Mouse (Mus musculus) cerebellum, adult 9-11 months (tissue): ENCODE measurements around the gene Naaladl1.
"Not testable (repeated sequence)": the region's sequence is repeated elsewhere in the genome, so short reads cannot be mapped to it uniquely, and the experiment has no call there.

Experiments used
- DNase-seq: peaks from one replicate; pipeline ENCODE4 v3.0.0; 2022

The Naaladl1 gene

DNA sequence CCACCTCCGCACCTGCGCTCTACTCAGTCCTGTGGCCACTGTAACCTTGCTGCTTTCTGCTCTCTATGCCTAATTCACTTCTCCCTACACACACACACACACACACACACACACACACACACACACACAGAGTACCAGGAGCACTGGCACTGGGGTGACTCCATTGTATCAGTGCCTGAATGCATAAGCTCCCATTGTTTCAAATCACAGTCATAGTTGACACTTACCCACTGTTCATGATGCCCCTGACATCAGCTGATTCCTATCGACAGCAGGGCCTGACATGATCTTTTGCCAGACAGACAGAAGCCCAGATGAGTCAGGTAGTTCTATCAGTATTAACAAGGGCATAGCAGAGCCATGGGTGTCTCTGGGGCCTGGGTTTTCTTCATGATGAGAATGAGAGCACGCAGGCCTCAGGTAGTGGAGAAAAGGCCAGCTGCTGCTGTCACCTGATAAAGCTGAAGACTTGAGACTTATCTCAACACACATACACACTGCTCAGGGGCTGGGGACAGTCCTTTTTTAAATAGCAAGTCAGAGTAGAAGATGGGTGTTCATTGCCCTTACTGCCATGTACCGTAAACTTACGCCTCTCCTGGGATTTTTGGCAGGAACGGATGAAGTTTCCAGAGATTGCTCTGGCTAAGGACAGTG, 26.7 kb downstream of the Naaladl1 start:
- DNase-seq, result no peak

DNA sequence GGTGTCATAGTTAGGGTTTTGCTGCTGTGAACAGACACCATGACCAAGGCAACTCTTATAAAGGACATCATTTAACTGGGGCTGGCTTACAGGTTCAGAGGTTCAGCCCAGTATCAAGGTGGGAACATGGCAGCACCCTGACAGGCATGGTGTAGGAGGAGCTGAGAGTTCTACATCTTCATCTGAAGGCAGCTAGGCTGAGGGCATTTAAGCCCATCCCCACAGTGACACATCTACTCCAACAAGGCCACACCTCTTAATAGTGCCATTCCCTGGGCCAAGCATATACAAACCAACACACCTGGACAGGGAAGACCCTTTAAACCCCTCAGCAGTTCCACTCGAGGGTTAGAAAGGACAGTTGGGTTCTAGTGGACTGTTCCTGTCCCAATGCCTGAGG, 27.6 kb downstream of the Naaladl1 start:
- not testable (repeated sequence) for DNase-seq

DNA sequence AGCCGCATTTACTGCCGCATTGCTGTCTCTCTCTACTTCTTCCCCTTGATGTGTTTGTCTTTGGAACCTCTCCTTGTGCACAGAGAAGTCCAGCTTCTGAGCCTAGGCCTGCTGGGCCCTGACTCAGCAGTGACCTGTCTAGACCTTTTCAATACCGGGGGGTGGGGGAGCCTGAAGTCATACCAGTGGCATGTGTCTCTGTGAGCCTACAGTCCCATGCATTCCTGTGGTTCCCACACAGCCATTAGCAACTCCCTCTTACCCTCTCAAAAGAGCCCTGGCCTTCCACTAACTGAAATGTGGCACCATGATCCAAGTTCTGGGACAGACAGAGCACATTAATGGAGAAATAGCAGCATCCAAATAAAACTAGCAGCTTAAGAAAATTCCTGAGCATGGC, 30.8 kb downstream of the Naaladl1 start:
- no peak for DNase-seq

DNA sequence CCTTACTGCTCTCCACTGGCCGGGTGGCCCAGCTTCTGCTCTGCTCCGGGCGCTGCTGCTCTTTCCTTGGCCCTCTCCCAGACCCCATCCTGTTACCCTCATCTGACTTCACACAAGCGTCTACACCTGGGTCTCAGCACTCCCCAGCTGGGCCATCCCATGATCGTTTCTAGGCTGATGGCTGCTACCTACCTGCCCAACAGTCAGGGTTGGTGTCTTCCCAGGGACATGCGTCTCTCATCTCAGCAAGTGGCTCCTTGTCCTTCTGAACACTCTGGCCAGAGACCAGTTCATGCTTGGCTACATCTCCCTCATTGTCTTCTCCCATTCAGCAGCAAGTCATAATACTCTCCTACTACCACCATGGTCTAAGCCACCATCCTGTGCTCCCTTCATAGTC, 34.1 kb downstream of the Naaladl1 start:
- peak; percentile 72 for DNase-seq

DNA sequence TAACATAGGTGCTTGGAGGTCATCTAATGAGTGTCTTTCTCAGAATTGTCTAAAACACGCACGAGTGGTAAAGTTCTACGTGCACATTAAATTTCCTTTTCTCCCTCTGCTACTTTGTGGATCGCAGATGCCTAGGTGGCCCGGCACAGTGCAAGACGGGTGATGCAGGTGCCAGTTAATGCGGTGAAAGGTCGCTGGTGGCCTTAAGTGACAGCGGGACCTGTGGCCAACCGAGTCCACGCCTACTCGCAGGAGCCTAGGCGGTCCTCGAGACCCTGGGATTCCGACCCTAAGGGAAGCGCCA, 34.7 kb downstream of the Naaladl1 start:
- no peak for DNase-seq

DNA sequence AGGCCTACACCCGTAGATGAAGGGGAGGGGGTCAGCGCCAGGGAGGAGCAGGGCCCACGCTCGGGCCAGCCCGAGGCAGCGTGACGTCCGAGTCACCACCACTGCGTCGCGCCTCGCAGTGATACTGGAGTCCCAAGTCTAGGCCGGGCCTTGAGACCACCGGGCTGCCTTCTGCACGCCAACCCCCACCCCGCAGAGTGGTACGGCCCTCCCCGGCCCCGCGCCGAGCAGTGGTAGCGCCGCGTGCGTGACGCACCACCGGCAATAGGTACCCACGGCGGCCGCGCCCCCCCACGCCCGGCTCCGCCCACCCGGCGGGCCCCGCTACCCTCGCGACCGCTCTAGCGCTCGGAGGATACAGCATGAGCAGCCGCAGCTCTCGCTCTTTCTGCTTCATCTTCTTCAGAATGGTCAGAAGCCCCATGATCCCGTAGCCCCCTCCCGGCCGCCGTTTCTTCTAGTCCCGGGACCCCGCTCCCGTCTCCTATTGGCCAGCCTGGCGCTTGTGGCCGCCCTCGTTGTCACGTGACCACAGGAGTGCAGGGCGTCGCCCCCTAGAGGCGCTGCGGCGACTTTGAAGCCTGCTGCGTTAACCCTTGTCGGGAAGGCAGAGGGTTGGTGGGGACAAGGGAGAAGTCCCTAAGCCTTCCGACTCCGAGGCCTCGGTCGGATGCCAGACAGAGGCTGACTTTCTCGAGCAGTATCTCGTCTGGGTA, 35.3 kb downstream of the Naaladl1 start, which contains the start of gene Batf2:
Batf2 (plus strand) TSS at position 306 of the 716 bp plus-strand sequence.
- peak; percentile 94 for DNase-seq

DNA sequence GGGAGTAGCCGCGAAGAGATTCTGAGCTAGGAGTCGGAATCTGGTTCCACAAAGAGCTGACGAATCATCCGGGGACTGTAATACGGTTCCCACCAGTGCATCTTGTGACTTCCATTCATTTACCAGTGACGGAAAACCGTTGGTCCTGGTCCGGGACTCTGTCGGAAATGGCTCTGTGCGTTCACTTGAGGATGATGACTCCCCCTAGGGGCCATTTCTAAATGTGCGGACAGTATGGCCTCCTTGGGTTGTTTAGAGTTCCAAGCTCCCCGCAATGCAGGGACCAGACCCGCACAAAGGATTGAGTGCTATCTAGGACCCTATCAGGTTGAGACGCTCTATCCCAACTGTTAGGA, 35.8 kb downstream of the Naaladl1 start, which contains the start of gene Arl2:
Arl2 (minus strand) TSS at position 155 of the 356 bp plus-strand sequence.
- DNase-seq, result peak; percentile 88

DNA sequence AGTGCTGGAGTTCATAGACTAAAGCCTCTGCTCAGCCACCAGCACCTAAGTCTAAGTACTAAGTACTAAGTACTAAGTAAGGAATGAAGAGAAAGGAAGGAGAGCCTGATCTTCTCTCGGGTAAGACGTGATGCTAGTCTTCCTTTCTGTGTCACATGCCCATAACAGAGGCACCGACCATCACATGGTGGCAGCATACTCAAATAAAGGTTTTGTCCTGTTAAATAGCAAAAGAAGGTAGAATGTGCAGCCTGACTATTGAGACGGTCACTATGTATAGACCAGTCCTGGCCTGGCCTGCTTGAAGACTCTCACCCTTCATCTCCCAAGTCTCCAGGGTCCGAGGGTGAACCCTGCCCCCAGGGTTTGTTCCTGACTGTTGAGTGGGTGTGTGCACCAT, 39.3 kb downstream of the Naaladl1 start:
- no peak for DNase-seq

DNA sequence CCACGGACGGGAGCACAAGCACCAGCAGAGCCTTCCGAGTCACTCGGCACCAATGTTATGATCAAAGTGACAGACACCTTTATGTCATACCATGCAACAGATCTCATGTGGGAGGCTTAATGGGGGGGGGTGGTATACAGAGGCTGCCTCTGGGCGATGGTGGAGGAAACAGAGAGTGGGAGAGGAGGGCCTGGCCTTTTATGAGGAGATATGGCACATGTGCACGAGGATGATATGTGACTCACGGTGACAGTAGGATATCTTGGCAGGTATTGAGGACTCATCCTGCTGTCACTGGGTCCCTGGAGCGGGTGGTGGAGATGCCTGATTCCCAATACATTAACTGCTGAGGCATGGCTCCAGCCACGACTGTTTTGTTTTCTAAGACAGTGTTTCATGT, 49.6 kb downstream of the Naaladl1 start:
- no peak for DNase-seq

DNA sequence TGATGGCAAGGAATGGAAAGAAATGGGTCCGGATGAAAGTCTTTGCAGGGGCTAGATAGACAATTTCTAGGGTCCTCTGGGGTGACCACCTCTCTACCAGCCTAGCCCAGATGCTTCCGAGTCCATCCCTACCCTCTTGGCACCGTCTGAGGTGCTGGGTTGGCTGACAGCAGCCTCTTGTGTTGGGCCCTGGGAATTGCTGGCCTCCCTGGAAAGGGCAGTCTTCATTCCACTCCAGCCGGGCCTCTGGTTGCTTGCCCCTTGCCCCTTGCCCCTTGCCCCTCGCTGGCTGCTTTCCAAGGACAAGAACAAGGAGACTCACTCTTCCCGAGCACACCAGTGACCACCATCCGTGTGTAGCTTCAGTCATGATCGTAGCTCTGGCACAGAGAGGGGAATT, 50.8 kb downstream of the Naaladl1 start:
- DNase-seq, result no peak

DNA sequence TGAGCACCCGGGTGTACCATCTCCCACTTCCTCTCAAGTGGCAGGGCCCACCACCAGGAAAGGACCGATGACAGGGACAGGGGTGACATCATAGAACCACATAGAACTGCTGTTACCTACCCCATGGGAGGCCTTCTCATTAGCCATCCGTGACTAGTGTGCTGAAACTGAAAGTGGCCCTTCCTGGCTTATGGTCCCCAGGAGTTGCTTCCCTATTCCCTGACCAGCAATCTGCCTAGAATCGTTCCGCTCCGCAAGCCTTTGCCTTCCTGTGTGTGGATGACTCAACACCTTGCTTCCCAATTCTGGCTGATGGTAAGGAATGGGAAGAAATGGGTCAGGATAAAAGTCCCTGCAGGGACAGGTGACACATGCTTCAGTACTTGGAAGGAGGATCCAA, 51.6 kb downstream of the Naaladl1 start:
- peak; percentile 43 for DNase-seq

DNA sequence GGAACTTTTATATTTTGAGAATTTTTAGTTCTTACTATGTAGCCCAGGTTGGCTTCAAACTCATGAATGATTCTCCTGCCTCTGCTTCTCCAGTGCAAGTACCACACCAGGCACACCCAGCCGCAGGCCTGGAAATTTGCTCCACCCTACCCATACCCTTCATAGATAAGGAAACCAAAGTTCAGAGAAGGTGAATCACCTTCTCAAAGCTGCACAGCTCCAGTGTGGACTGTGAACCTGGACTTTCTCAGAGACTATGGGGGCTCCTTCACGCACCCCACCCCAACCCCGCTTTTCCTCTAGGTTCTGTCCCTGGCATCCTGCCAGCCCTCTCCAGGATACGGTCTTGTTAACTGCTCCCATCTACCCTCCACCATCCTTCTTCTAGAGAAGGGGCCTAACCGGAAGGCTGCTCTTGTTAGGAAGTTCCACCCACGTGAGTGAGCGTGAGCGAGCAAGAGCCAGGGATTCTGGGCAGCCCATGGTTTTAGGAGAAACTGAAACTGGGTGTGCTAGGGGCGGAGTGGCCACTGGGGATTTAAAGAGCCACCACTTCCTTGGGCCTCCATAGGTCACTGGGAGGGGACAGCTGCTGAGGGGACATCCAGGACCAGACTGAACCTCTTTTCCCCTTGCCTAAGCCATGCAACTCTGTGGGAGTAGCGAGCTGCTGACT, 58.4 kb downstream of the Naaladl1 start:
- DNase-seq, result no peak
